Mouse (Mus musculus) lung, adult 10 weeks (tissue): ENCODE measurements around the gene Ldha. TPM values are rescaled to one million over a fixed set of nuclear protein-coding genes. Genes with fewer than 3 reads are reported as not detected.

ENCODE experiments used
- polyA plus RNA-seq: library from polyadenylated mRNA; stranded (reverse); fragments of 350-450 nt; fragmentation: Illumina TruSeq; extraction: RNeasy Lipid Tissue Mini Kit (QIAGEN cat#74804); gene quantifications from one replicate; pipeline ENCODE4 v1.2.3, GENCODE M21; 2014; ENCODE audit warnings: low read depth, low replicate concordance; ENCODE audit not compliant: insufficient read depth

The Ldha gene
- polyA plus RNA-seq, result 317 TPM

DNA sequence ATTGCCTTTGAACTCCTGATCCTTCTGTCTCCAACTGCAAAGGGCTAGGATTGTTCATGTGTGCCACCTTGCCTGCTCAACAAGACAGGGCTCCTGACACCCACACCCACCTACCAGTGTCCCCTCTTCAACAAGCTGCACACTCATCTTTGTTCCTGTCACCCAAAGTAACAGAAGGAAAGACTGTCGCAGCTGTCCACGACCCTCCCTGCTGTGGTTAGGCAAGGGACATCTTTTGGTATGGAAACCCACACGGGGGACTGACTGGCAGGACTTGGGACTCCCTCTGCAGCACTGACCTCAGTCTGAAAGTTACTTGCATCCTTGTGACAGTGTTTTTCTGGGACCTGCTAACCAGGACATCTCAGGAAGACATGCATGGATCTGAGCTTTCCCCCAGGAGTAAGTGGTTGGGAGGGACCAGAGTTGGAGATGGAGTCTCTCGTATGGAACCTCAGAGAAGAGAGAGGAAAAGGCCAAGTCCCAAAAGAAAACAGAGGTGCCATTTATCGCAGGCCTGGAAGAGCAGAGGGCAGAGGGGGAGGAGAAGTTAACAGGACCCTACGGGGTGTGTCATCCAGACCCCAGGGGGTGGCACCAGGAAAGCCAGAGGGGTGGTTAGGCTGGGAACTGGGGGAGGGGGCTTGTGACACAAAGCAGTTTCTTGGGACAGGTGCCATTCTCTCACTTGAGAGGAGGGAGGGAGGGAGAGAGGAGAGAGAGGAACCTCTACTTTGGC is at the start of gene Ldha:
Gene Ldha (plus strand): TSS at position 689 of the 739 bp plus-strand sequence.

DNA sequence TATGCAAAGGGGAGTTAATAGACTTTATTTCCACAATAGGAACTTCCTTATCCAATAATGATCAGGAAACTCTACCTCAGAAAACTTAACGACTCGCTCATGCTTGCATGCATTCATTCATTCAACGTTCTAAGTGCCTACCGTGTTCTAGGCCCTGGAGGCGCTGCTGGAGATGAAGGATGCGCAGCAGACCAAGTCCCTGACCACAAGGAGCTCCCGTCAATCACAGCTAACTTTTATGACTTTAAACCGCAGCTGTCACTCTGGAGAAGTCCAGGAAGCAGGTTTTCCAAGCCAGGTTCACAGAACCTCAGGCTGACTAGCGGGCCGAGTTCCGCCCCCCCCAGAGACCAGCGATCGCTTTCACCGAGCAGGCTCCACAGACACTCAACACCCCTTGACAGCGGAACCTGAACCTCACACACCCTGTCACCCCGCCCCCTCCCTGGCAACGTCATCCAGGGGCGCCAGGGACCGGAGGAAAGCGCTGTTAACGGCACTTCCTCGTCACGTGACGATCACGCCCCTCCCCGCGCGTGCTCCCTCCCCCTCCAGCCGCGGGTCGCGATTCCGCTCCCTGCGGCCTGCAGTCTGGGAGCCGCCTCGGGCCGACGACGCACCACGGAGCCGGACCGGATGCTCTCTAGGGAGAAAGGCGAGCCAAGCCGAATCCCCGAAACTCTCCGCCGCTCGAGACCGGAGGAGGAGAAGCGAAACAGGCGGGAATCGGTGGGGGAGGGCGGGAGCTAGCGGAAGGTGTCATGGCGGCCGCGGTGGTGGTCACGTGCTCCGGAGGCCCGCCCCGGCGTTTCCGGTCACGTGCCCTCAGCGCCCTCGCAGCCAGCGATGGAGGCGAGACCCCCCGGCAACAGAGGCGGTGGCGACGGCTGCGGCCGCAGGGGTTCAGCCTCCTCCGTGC is 45.7 kb upstream of the Ldha start, which contains the start of the genes Hps5 and Gtf2h1:
Gene Hps5 (minus strand): TSS at position 778 of the 919 bp plus-strand sequence.
Gene Gtf2h1 (plus strand): TSS at position 817 of the 919 bp plus-strand sequence.

DNA sequence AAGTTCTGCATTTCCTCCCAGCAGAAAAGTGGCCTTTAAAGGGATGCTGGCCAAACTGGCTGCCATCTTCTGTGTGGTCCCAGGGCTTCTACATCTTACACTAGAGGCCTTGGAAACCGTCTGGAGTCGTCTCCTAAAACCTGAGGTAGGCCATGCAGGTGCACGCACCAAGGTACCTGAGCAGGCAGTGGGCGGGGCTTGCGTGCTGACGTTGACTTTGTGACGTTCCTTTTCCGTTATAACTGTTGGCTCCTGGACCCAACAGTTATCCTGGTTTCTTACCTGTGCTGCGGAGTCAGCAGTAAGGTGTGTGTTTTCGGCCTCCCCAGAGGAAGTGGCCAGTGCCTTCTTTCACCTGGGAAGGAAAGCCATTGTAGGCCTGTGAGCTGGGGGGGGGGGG is 19.7 kb downstream of the Ldha start, which contains the start of gene Ldhc:
Gene Ldhc (plus strand): TSS at position 208 of the 400 bp plus-strand sequence.

Other genes starting within 250 kb of the Ldha start
- 7.2 TPM for gene Sergef, start 201.7 kb upstream of the Ldha start, polyA plus RNA-seq
- gene Tph1, start 168.9 kb upstream of the Ldha start, polyA plus RNA-seq, result not detected
- gene Saal1, start 130.8 kb upstream of the Ldha start, polyA plus RNA-seq, result 5.7 TPM
- 26.5 TPM for gene Saa3, start 125.8 kb upstream of the Ldha start, polyA plus RNA-seq
- not detected for gene Saa4, start 108.9 kb upstream of the Ldha start, polyA plus RNA-seq
- gene Saa1, start 98.5 kb upstream of the Ldha start, polyA plus RNA-seq, result not detected
- not detected for gene Saa2, start 89.7 kb upstream of the Ldha start, polyA plus RNA-seq
- gene Hps5, start 45.4 kb upstream of the Ldha start, polyA plus RNA-seq, result 14.7 TPM
- gene Gtf2h1, start 45.4 kb upstream of the Ldha start, polyA plus RNA-seq, result 16.3 TPM
- not detected for gene Ldhc, start 19.7 kb downstream of the Ldha start, polyA plus RNA-seq
- gene Tsg101, start 78.5 kb downstream of the Ldha start, polyA plus RNA-seq, result 82.7 TPM
- gene Uevld, start 117.1 kb downstream of the Ldha start, polyA plus RNA-seq, result 3.8 TPM
- not detected for gene Gm9999, start 142.1 kb downstream of the Ldha start, polyA plus RNA-seq
- 7.8 TPM for gene Spty2d1, start 166.9 kb downstream of the Ldha start, polyA plus RNA-seq
- 11.8 TPM for gene Tmem86a, start 209.1 kb downstream of the Ldha start, polyA plus RNA-seq